Mouse (Mus musculus) CD4-positive, CD25-positive, alpha-beta regulatory T cell, adult 9 weeks (primary cell): ENCODE results near the gene Trpc1. TPM values are rescaled to one million over a fixed set of nuclear protein-coding genes. Genes with fewer than 3 reads are reported as not detected.

ENCODE experiments used
- polyA plus RNA-seq: library from polyadenylated mRNA; unstranded; fragments of 100-300 nt; shearing (Covaris generic); gene quantifications from one replicate; pipeline ENCODE4 v1.2.1, GENCODE M21; 2017

The Trpc1 gene
- polyA plus RNA-seq, result not detected

DNA sequence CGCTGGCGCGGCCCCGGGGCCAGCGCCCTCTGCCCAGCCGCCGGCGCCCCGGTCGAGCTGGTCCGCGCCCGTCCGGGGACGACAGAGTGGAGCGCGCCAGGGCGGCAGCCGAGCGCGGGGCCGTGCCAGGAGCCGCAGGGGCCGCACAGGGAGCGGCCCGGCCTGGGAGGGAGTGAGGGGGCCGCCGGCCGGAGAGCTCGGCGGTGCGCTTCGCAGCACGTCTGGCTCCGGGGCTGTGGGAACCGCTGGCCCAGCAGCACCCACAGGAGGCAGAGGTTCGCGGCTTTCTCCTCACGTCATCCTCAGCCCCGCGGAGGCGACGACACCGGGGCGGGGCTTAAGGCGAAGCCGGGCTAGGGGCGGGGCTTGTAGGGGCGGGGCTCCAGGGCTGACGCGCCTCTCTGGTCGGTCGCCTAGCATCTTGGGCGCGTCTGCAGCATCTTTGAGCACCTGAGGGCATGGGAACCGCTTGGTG lies at the start of gene Trpc1:
Gene Trpc1 (minus strand): TSS at position 339 of the 475 bp plus-strand sequence.

Other genes with a start within 250 kb of the Trpc1 start
- 195 TPM for gene U2surp, start 238.4 kb downstream of the Trpc1 start, polyA plus RNA-seq
- gene Paqr9, start 190.7 kb downstream of the Trpc1 start, polyA plus RNA-seq, result not detected
- 0.06 TPM for gene Pcolce2, start 112.8 kb downstream of the Trpc1 start, polyA plus RNA-seq
- gene Pls1, start 94.9 kb upstream of the Trpc1 start, polyA plus RNA-seq, result 0.63 TPM
- gene Atr, start 107.2 kb upstream of the Trpc1 start, polyA plus RNA-seq, result 38.8 TPM
- 72.6 TPM for gene Xrn1, start 204.4 kb upstream of the Trpc1 start, polyA plus RNA-seq